Mouse (Mus musculus) cerebellum, adult 8-10 months (tissue): ENCODE data around the gene Ttll11.

Experiments
- DNase-seq: peaks from one replicate; pipeline ENCODE4 v3.0.0; 2022

The Ttll11 gene

GRCm38 (mm10) chr2:35760867-35761266 is 218.8 kb downstream of the Ttll11 start:
- no peak for DNase-seq

DNA sequence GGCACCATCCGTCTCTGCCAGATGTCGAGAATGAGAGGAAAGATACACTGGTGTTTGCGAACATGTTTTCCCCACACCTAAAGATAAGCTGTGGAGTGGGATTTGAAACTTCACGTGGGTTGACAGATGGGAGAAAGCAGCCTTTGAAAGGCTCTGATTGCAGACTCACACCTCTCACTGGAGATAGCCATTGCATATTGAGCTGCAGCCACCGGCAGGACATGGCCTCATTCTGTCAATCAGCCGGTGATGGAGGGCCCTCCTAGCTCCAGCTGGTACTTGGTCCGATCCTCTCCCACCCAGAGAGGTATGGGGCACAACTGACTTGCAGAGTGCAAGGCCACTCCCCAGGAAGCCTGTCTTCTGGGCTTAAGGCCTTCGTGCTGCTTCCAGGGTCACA is 219.4 kb downstream of the Ttll11 start:
- no peak for DNase-seq

DNA sequence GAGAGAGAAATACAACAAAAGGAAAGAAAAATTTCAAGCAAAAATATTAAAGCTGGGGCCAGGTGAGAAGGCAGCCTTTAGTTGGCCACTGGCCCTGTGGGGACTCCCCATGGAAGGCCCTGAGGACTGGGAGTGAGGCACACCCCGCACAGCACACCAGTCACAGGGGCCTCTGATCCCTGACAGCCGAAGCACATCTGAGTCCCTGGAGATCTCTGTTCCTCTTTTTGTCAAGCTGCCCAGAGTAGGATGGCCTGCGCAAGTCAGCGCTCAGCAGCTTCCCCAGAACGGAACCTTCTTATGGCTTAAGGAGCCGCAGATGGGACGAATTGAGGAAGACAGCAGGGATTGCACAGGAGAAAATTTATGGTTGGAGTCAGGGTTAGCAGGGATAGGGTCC is 223.2 kb downstream of the Ttll11 start:
- DNase-seq = no peak

GRCm38 (mm10) chr2:35751781-35752505 is 227.8 kb downstream of the Ttll11 start:
- DNase-seq = peak; percentile 65

DNA sequence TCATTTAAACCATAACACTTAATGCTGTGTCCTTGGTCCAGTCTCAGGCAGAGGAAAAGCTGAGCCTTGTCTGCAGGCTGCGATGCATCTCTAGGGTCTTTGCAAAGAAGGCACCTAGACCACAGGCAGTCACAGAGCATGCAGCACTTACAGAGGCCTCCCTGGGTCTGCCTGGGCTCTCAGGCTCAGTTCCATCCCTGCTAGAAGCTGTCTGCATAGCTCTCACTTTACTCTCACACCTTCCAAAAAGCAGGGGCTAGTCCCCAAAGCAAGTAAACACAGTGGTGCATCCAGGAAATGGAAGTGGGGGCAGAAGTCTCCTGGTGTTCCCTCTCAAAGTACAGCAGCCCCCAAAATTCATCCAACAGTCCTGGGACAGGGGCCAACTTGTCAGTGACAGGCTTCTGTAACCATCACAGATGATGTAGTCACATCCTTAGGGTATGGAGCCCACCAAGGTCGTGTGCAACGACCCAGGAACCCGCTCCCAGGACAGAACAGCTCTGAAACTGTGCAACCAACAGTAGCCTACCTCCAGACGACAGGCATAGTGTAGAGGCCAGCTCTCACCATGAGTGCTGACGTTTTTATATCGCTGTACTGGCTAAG is 229.1 kb downstream of the Ttll11 start:
- DNase-seq = no peak

DNA sequence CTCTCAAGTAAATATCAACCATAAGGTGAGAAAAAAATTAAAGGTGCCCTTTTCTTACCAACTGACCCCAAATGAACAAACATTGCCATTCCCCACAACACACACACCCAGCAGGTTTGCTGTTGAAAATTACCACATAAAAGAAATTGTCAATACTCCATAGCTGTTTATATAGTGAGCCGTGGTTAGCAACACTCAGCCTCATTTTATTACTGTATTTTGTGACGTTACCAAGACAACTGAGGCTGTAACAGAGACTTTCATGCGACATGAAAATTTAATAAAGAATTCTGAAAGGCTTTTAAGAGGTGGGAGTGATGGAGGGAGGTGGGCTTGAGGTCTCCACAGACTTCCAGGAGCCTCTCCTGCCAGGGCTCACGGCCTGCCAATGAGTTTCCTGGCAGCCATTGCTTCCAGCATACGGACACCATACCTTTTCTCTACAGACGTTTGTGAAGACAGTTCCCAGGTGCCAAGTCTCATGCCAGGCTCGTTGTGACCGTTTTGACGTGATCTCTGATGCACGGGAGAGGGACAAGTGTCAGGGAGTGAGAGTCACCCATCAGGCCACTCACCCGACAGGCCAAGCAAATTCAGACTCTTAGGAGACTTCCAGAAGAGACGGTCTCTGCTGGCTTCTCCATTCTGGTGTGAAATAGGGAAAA is 232.2 kb downstream of the Ttll11 start:
- DNase-seq = peak; percentile 55

DNA sequence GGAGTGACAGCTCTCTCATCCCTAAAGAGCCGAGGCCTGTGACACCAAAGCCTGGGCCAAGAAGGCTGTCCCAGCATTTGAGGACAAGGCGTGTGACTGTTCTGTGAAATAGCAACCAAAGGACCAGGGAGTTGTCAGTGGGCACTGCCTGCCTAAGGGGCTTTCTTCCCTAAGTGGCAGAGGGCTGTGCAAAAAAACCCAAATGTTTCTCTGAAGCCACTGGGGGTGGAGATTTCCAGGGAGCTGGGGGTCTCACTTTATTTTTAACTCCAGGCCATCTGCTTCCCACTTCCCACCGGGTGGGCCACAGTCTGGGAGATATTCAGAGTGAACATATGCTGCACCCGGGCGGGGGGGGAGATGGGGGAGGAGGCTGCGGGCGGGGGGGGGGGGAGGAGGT is 233.1 kb downstream of the Ttll11 start:
- DNase-seq = peak; percentile 74

DNA sequence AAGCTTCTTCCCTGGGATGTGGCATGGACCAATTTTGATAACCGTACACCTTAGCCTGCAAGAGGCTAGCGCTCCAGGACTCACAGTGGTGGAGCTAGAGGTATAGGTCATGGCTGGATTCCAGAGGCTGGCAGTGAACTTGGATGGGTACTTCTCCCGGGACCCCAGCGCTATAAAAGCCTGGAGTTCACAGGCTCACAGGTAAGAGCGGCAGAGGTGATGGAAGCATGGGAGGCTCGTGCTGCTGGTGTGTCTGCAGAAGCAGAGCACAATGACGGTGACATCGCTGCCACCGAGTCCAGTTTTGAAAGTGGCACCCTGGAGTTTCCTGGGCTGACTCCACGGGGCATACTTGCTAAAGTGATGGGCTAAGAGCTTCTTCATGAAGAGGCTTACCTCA is 233.8 kb downstream of the Ttll11 start:
- DNase-seq = no peak

- no peak for DNase-seq
These were observed 240.0 kb downstream of the Ttll11 start for GRCm38 (mm10) chr2:35739669-35740254.

- DNase-seq = no peak
These were observed 242.2 kb downstream of the Ttll11 start for GRCm38 (mm10) chr2:35737467-35738027.

GRCm38 (mm10) chr2:35736061-35736460 is 243.7 kb downstream of the Ttll11 start:
- DNase-seq = no peak

DNA sequence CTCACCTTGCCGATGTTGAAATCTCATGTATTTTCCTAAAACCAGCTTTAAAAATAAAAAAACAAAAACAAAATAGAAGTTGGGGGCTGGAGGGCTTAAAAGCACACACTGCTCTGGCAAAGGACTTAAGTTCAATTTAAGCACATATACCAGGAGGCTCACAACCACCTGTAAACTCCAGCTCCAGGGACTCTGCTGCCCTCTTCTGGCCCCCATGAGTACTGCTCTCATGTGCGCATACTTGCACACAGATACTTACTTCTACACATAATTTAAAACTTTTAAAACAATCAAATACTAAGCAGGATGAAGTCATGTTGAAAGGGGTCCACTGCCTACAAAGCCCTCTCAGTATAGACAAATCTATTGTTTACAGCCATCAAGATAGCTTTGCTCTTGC is 244.7 kb downstream of the Ttll11 start:
- no peak for DNase-seq

- DNase-seq = no peak
These were observed 247.9 kb downstream of the Ttll11 start for GRCm38 (mm10) chr2:35731671-35732449.

DNA sequence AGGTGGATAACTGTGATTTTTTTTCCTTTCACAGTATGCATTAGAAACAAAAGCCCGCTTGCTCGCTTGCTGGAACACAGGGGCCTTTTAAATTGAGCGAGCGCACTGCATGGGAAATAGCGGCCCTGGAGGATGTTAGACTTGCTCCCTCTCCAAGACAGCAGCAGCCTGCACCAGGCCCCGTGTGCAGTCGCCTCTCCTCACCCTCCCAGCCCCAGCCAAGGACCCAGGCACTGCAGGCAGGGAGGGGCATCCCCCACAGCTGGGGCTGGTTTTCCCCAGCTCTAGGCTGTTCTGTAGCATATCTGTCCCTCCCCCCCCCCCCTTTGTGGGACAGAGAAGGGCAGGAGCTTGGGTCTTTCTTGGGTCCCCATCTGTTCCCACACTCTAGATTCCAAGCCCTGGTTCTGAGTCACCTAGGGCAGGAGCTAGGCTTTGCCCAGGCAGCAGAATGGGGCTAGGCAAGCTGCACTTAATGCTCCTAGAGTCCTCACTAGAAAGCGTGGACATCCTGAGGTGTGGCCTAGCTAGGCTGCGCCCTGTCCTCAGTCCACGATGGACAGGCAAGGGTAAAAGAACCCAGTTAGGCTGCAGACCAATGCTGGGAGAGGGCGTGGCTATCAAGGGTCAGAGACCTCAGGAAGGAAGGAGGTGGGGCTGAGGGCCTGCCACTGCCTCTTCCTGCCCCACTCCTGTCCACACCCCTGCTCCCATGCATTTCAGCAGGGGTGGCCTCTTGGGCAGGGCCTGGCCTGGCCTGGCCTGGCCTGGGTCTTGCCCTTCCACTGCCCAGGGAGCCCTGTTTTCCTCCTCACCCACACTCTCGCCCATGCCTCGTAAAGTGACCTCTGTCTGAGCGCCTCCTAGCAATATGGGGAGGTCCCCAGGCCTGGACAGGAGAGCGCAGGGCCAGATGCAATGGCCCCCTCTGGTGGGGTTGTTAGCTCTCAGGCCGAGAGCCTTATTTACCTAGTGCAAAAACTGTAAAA is 250.3 kb downstream of the Ttll11 start:
- no peak for DNase-seq

- no peak for DNase-seq
These were observed 251.1 kb downstream of the Ttll11 start for GRCm38 (mm10) chr2:35728633-35729032.

- DNase-seq = peak; percentile 69
These were observed 256.0 kb downstream of the Ttll11 start for GRCm38 (mm10) chr2:35723691-35724090.

- DNase-seq = no peak
These were observed 256.4 kb downstream of the Ttll11 start for GRCm38 (mm10) chr2:35723267-35723666.

GRCm38 (mm10) chr2:35722821-35723220 is 256.9 kb downstream of the Ttll11 start:
- DNase-seq = peak; percentile 64

GRCm38 (mm10) chr2:35720956-35721355 is 258.8 kb downstream of the Ttll11 start:
- no peak for DNase-seq

- no peak for DNase-seq
These were observed 259.2 kb downstream of the Ttll11 start for GRCm38 (mm10) chr2:35720550-35720949.

GRCm38 (mm10) chr2:35720104-35720503 is 259.6 kb downstream of the Ttll11 start:
- peak; percentile 67 for DNase-seq
